Mouse (Mus musculus): ENCODE measurements around the gene Scg5. TPM values are rescaled to one million over a fixed set of nuclear protein-coding genes. Genes with fewer than 3 reads are reported as not detected.

The Scg5 gene
- 2.7 TPM in 2 replicates for polyA plus RNA-seq (2011; ENCODE audit: insufficient read depth, insufficient read length, low read depth, missing spikeins)

DNA sequence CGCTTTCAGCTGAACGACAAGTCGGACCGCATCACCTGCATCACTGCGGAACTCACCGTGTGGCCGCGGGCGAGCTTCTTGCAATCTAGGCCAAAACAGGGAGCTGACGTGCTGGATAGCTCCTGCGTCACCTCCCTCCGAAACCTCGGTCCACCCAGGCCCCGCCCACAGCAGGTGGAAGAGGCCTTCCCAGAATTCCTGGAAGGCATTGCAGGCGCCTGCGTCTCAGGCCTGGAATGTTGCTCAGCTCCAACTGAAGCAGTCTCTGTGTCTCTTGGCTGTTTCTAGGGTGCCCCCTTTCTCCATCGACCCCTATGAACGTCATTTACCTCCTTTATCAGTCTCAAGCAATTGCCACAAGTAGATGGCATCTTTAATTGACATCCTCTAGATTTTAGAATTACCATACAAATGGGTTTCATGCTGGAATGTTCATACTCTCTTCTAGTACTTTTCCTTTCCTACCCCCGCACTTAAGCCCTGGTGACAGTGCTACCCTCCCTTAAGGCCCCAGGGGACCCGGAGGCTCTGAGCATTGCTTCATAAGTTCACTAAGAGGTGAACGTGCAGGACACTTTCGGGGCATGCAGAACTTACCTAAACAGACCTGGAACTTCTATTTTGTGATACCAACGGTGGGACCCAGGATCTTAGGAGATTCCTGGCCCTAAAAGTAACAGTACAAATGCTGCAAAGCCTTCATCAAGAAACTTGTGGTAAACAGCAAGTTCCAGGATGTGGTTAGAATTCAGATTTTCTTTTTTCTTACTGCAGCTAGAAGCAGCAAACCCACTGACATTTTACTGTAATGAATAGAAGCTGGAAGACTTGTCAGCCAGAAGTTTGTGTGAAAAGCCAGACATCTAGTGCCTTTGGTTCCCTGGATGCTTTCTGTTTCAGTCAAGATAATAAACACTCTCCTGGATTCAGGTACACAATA, at the start of gene Scg5:
Gene Scg5, minus strand, starts transcription at position 179 of the 940 bp plus-strand sequence.
- H3K4me3 ChIP-seq (ENCODE audit: low read depth, low read length): peak within 1 kb of the TSS; percentile 35
- H3K36me3 ChIP-seq (ENCODE audit: control insufficient read depth, insufficient read depth, low read length, poor library complexity, severe bottlenecking): peaks cover 9% of the 10 kb centered on the region
- TF ChIP-seq EP300 (IDR thresholded peaks at IDR 0.05; ENCODE audit: insufficient read depth, low read depth, low read length) (no peak), POLR2A (IDR thresholded peaks at IDR 0.05; ENCODE audit: insufficient read depth, low read length) (no peak), CTCF (IDR thresholded peaks at IDR 0.05; ENCODE audit: low read depth, low read length) (no peak)
- H3K27me3 ChIP-seq (ENCODE audit: control insufficient read depth, insufficient read depth, low read length, poor library complexity, severe bottlenecking): no peaks in the 10 kb centered on the region
- H3K27ac ChIP-seq (ENCODE audit: insufficient read depth, low read length): peak within 1 kb of the TSS; percentile 61
- H3K9me3 ChIP-seq (replicated peaks; ENCODE audit: control insufficient read depth, insufficient read depth, low read length, poor library complexity, severe bottlenecking): no peaks in the 10 kb centered on the region
- no peaks in the 10 kb centered on the region for H3K4me1 ChIP-seq (ENCODE audit: control insufficient read depth, insufficient read depth, low read length)
- H3K9ac ChIP-seq (ENCODE audit: low read depth, poor library complexity, severe bottlenecking): no peak within 1 kb of the TSS

DNA sequence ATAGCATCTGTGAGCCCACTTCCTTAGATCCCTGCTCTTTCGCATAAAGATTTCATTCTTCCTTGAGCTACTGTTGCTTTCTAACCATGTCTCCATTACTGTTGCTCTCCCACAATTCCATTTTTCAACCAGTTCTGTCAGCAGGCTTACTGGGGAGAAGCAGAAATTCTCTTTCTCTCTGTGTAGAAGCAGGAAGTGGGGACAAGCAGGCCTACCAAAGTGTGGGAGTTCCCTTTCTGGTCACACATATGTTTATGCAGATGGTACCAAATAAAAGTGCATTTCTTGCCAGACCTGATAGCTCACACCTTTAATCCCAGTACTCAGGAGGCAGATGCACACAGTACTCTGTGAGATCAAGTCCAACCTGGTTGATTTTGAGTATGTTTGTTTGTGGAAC, 41.2 kb upstream of the Scg5 start:
- no peak for TF ChIP-seq EP300 (IDR thresholded peaks at IDR 0.05; ENCODE audit: insufficient read depth, low read depth, low read length)
- H3K9me3 ChIP-seq (replicated peaks; ENCODE audit: control insufficient read depth, insufficient read depth, low read length, poor library complexity, severe bottlenecking): no peaks in the 10 kb centered on the region
- no peaks in the 10 kb centered on the region for H3K36me3 ChIP-seq (ENCODE audit: control insufficient read depth, insufficient read depth, low read length, poor library complexity, severe bottlenecking)
- no peaks in the 10 kb centered on the region; the same call in 1 of the 2 replicates for H3K27me3 ChIP-seq (ENCODE audit: control insufficient read depth, insufficient read depth, low read length, poor library complexity, severe bottlenecking)
- H3K9ac ChIP-seq (ENCODE audit: low read depth, poor library complexity, severe bottlenecking): no peak overlapping the region
- no peaks in the 10 kb centered on the region for H3K4me1 ChIP-seq (ENCODE audit: control insufficient read depth, insufficient read depth, low read length)
- H3K4me3 ChIP-seq (ENCODE audit: low read depth, low read length): no peak overlapping the region
- no peak overlapping the region for H3K27ac ChIP-seq (ENCODE audit: insufficient read depth, low read length)

DNA sequence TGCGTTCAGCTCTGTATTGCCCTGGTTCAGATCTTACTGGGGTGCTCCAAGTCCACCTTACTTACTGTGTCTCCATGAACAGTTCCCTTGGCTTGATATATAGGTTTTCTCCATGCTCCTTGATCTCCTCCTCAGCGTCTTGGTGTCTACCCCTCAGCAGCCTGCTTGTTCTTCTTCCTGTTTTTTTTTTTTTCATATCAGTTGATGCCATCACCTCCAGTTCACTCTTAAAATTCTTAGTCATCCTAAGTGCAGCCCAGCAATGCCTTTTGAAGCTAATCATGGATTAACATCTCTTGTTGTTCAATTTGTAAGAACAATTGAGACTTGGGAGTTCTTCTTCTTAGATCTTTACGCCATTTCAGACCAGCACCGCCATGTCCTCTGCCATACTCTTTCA, 39.5 kb upstream of the Scg5 start:
- no peaks in the 10 kb centered on the region; the same call in 1 of the 2 replicates for H3K27me3 ChIP-seq (ENCODE audit: control insufficient read depth, insufficient read depth, low read length, poor library complexity, severe bottlenecking)
- no peak overlapping the region for H3K27ac ChIP-seq (ENCODE audit: insufficient read depth, low read length)
- no peaks in the 10 kb centered on the region for H3K9me3 ChIP-seq (replicated peaks; ENCODE audit: control insufficient read depth, insufficient read depth, low read length, poor library complexity, severe bottlenecking)
- no peaks in the 10 kb centered on the region for H3K36me3 ChIP-seq (ENCODE audit: control insufficient read depth, insufficient read depth, low read length, poor library complexity, severe bottlenecking)
- no peaks in the 10 kb centered on the region for H3K4me1 ChIP-seq (ENCODE audit: control insufficient read depth, insufficient read depth, low read length)
- no peak overlapping the region for H3K4me3 ChIP-seq (ENCODE audit: low read depth, low read length)
- H3K9ac ChIP-seq (ENCODE audit: low read depth, poor library complexity, severe bottlenecking): no peak overlapping the region
- no peak for TF ChIP-seq POLR2A (IDR thresholded peaks at IDR 0.05; ENCODE audit: insufficient read depth, low read length)
- no peak for TF ChIP-seq CTCF (IDR thresholded peaks at IDR 0.05; ENCODE audit: low read depth, low read length)
- TF ChIP-seq EP300 (IDR thresholded peaks at IDR 0.05; ENCODE audit: insufficient read depth, low read depth, low read length): no peak

DNA sequence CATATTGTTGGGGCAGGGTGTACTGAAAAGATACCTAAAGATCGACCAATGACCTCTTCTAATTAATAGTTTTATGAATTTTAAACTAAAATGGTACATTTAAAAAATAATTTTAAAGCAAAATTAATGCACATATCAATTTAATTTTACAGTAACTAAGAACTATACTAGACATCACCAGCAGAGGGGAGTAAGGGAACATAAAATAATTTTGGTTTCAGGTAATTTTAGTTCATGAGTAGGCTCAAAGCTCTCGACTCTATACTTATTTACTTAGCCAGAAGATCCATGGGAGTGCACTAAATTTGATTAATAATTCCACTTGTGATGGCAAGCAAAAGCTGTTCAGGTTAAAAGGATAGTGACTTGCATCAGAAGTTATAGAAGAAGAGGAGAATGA, 37.2 kb upstream of the Scg5 start:
- TF ChIP-seq POLR2A (IDR thresholded peaks at IDR 0.05; ENCODE audit: insufficient read depth, low read length): no peak
- TF ChIP-seq CTCF (IDR thresholded peaks at IDR 0.05; ENCODE audit: low read depth, low read length): no peak
- no peak for TF ChIP-seq EP300 (IDR thresholded peaks at IDR 0.05; ENCODE audit: insufficient read depth, low read depth, low read length)
- no peak overlapping the region for H3K27ac ChIP-seq (ENCODE audit: insufficient read depth, low read length)

DNA sequence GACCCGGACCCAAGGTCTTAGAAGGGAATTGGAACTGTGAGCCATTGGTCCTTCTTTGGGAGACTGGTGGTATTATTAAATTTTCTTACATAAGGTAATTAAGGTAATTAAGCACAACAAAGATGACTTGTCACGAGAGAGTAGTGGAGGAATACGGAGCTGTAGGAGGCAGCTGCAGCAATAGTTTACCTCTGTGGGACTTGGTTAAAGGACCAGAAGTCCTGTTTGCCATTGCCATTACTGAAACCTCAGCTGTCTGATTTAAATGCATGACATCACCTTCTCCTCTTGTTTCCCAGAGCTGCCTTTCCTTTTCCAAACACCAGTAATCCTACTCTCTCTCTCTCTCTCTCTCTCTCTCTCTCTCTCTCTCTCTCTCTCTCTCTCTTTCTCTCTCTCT, 20.2 kb upstream of the Scg5 start:
- Histone ChIP-seq H3K27me3 (ENCODE audit: control insufficient read depth, insufficient read depth, low read length, poor library complexity, severe bottlenecking) (no peaks in the 10 kb centered on the region), H3K27ac (ENCODE audit: insufficient read depth, low read length) (peak overlapping the region; percentile 36; the same call in 1 of the 2 replicates), H3K9me3 (replicated peaks; ENCODE audit: control insufficient read depth, insufficient read depth, low read length, poor library complexity, severe bottlenecking) (no peaks in the 10 kb centered on the region), H3K4me3 (ENCODE audit: low read depth, low read length) (peak overlapping the region; percentile 71), H3K4me1 (ENCODE audit: control insufficient read depth, insufficient read depth, low read length) (no peaks in the 10 kb centered on the region), H3K36me3 (ENCODE audit: control insufficient read depth, insufficient read depth, low read length, poor library complexity, severe bottlenecking) (peaks cover 12% of the 10 kb centered on the region), H3K9ac (ENCODE audit: low read depth, poor library complexity, severe bottlenecking) (peak overlapping the region; percentile 75)
- TF ChIP-seq EP300 (IDR thresholded peaks at IDR 0.05; ENCODE audit: insufficient read depth, low read depth, low read length) (no peak), POLR2A (IDR thresholded peaks at IDR 0.05; ENCODE audit: insufficient read depth, low read length) (no peak), CTCF (IDR thresholded peaks at IDR 0.05; ENCODE audit: low read depth, low read length) (no peak)

More for the DNA sequence above, 37.2 kb upstream of the Scg5 start:
- Histone ChIP-seq H3K4me3 (ENCODE audit: low read depth, low read length) (no peak overlapping the region), H3K4me1 (ENCODE audit: control insufficient read depth, insufficient read depth, low read length) (no peaks in the 10 kb centered on the region), H3K9me3 (replicated peaks; ENCODE audit: control insufficient read depth, insufficient read depth, low read length, poor library complexity, severe bottlenecking) (no peaks in the 10 kb centered on the region), H3K27me3 (ENCODE audit: control insufficient read depth, insufficient read depth, low read length, poor library complexity, severe bottlenecking) (no peaks in the 10 kb centered on the region; the same call in 1 of the 2 replicates), H3K9ac (ENCODE audit: low read depth, poor library complexity, severe bottlenecking) (no peak overlapping the region), H3K36me3 (ENCODE audit: control insufficient read depth, insufficient read depth, low read length, poor library complexity, severe bottlenecking) (no peaks in the 10 kb centered on the region)
